Mouse (Mus musculus) E14TG2a.4 (cell line): ENCODE results near the gene Npr1.

Experiments
- H3K27me3 ChIP-seq: 2 replicates; pipeline ENCODE4 v1.6.1; 2014; ENCODE audit warnings: low read length, control low read depth; ENCODE audit not compliant: insufficient read depth
- H3K36me3 ChIP-seq: 2 replicates; pipeline ENCODE4 v1.6.1; 2014; ENCODE audit warnings: low read length, control low read depth; ENCODE audit not compliant: insufficient read depth
- H3K4me1 ChIP-seq: replicated peaks from 2 replicates; pipeline ENCODE4 v1.6.1; 2014; ENCODE audit warnings: low read depth, low read length, control low read depth
- H3K4me3 ChIP-seq: replicated peaks from 2 replicates; pipeline ENCODE4 v1.5.1; 2014; ENCODE audit warnings: mild to moderate bottlenecking, low read length
- H3K9me3 ChIP-seq: 2 replicates; pipeline ENCODE4 v1.6.1; 2014; ENCODE audit warnings: low read length, control low read depth
- CTCF ChIP-seq: conservative IDR thresholded peaks from 2 replicates; pipeline ENCODE4 v1.5.1; 2014; ENCODE audit warnings: low read length
- NANOG ChIP-seq: IDR thresholded peaks from 2 replicates; pipeline ENCODE4 v1.6.1; 2014; ENCODE audit warnings: borderline replicate concordance, low read length, mixed read lengths
- POU5F1 ChIP-seq: IDR thresholded peaks from 2 replicates; pipeline ENCODE4 v1.6.1; 2014; ENCODE audit warnings: low read length, borderline replicate concordance

Npr1 gene

DNA sequence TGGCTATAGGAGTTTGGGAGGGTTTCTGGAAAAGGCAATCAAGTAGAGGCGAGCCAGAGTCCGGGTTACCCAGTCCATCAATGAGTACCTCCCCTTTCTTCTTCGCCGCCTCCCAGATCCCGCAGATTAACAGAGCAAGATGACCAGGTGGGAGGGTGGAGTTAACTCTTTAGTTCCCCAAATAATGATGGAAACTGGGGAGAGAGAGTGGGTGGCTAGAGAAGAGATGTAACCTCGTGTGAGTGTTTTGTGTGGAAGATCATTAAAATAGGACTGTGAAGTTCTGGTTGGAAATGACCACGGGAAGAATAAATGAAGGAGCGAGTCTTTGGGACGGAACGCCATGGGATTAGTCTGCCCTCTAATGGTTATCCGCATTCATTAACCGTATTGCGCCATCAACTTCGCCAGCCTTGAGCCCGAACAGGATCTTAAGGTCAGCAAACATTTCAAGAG lies 673 bp upstream of the Npr1 start:
- peaks cover 57% of the 10 kb centered on the region for H3K27me3 ChIP-seq
- no peaks in the 10 kb centered on the region for H3K9me3 ChIP-seq
- H3K4me1 ChIP-seq = peaks cover 21% of the 10 kb centered on the region
- TF ChIP-seq NANOG = no peak
- peak; percentile 60 for TF ChIP-seq CTCF
- H3K36me3 ChIP-seq = no peaks in the 10 kb centered on the region
- peak overlapping the region; percentile 85 for H3K4me3 ChIP-seq

DNA sequence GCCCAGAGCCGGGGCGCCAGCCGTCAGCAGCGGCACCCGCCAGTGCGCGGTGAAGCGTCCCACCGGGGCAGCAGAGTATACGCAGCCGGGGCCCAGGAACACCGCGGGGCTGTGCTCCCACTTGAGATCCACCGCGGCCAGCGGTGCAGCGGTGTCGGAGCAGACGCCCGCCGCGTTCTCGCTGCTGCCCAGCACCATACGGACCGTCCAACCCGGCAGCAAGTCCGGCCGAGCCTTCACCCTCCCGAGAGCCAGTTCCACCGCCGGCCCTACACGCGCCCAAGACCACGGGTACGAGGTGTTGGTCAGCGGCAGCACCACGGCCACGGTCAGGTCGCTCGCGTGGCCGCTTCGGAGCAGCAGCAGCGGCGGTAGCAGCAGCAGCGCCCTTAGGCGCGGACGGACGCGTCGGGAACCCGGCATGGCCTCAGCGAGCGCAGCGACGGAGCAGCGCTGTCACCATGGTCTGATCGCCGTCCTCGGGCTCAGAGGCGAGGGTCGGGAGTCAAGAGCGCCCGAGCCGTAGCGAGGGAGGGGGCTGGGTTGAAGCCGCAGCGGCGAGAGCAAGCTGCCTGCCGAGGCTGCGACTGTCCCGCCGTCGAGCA lies 483 bp downstream of the Npr1 start:
- TF ChIP-seq POU5F1 = no peak
- no peak for TF ChIP-seq CTCF
- TF ChIP-seq NANOG = no peak
- peaks cover 62% of the 10 kb centered on the region for H3K27me3 ChIP-seq
- H3K36me3 ChIP-seq = no peaks in the 10 kb centered on the region
- H3K4me3 ChIP-seq = peak overlapping the region; percentile 85
- peaks cover 21% of the 10 kb centered on the region for H3K4me1 ChIP-seq
- no peaks in the 10 kb centered on the region for H3K9me3 ChIP-seq

DNA sequence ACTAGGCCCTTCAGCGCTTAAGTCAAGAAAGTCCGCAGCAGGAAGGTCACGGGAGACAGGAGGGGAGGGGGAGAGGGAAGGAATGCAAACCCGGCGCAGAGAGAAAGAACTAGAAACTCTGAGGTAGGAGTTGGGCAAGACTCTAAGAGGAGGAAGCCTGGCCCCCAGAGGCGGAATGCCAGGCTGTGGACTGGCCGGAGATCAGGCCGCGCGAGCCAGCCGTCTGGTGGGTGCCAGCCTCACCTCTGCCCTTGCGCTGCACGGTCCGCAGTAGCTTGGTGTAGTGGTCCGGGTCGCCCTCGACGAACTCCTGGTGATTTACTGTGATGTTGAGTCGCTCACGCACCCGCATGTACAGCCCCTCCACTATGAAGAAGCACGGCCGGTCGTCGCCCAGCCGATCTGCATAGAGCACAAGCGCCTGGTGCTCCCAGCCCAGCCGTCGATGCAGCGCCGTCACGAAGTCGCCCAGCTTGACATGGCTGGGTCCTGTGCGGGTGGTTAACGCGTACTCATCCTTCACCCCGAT lies 1.1 kb downstream of the Npr1 start:
- H3K4me1 ChIP-seq = peaks cover 25% of the 10 kb centered on the region
- no peaks in the 10 kb centered on the region for H3K36me3 ChIP-seq
- TF ChIP-seq NANOG (no peak), POU5F1 (no peak), CTCF (no peak)
- peak overlapping the region; percentile 85 for H3K4me3 ChIP-seq
- peaks cover 62% of the 10 kb centered on the region for H3K27me3 ChIP-seq
- H3K9me3 ChIP-seq = no peaks in the 10 kb centered on the region

DNA sequence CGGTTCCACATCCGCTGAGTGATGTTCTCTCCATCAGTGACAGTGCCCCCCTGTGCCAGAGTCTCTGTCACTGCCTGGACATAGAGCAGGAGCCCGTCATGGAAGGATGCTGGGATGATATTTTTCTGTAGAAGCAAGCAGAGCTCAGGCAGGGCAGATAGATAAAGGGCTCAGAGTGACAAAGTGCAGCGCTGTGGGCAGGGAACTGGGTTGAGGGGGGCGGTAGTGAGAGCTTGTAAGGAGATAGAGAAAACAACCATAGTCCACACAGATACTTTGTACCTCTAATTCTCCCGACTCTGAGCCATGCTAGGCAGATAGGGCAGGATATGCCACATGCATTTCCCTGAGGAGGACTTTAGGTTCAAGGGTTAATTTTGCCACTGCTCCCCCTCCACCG lies 3.1 kb downstream of the Npr1 start:
- H3K4me3 ChIP-seq = no peak overlapping the region
- H3K9me3 ChIP-seq = no peaks in the 10 kb centered on the region
- H3K4me1 ChIP-seq = peaks cover 36% of the 10 kb centered on the region
- TF ChIP-seq CTCF = no peak
- TF ChIP-seq NANOG = no peak
- TF ChIP-seq POU5F1 = no peak
- peaks cover 5% of the 10 kb centered on the region; the same call in 1 of the 2 replicates for H3K36me3 ChIP-seq
- peaks cover 58% of the 10 kb centered on the region for H3K27me3 ChIP-seq

DNA sequence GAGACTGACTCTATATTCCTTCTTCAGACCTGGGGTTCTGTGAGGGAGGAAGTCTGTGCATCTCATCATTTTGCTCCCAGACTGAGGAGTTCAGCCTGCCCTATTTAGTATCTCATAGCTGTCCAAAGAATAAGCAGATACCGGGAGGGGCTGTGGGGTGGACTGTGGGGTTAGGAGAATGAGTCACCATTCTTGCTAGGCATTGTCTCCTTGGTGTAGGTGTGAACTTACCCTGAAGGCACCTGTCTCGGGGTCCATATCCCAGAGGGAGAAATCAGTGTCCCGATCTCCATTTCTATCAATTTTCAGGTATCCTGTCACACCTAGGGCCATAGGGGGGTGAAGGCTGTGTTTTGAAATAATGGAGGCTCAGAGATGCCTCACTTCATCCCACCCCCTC lies 3.7 kb downstream of the Npr1 start:
- peaks cover 57% of the 10 kb centered on the region for H3K27me3 ChIP-seq
- H3K4me1 ChIP-seq = peaks cover 39% of the 10 kb centered on the region
- no peaks in the 10 kb centered on the region for H3K9me3 ChIP-seq
- H3K4me3 ChIP-seq = no peak overlapping the region
- peaks cover 11% of the 10 kb centered on the region for H3K36me3 ChIP-seq
- TF ChIP-seq NANOG (no peak), POU5F1 (no peak), CTCF (no peak)

DNA sequence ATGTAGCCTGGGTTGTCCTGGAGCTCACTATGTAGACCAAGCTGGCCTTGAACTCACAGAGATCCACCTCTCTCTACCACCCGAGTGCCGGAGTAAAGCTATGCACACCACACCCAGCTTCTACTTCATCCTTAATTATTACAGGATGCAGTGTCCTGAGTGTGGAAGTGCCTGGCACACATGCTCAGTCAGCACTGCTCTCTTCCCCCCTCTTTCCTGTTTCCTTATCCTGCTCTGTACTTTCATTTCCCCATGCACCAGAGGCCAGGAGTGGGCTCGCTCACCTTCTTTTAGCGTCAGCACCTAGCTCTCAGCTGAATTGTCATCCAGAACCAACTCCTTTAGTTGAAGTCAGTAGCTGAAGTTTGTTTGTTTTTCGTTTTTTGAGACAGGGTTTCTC lies 5.4 kb downstream of the Npr1 start:
- H3K4me3 ChIP-seq = no peak overlapping the region
- TF ChIP-seq CTCF (no peak), POU5F1 (no peak), NANOG (no peak)
- H3K27me3 ChIP-seq = peaks cover 45% of the 10 kb centered on the region
- no peaks in the 10 kb centered on the region for H3K9me3 ChIP-seq
- peaks cover 19% of the 10 kb centered on the region for H3K36me3 ChIP-seq
- peaks cover 48% of the 10 kb centered on the region for H3K4me1 ChIP-seq

DNA sequence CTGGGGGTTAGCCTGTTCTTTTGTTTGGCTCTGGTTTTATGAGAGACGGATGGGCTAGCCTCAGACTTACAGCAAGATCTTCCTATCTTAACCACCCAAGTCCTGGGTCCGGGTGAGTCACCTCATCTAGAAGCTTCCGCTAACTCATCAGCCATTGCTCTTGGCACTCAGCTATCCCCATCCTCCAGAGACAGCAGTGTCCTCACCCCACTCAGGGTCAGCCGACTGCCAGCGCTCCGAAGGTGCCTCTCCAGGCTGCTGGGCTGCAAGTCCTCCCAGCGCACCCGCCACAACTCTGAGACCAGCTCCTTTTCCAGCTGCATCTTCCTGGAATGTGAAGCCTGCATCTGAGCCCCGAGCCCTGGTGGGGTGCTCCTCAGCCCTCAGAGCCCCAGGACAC lies 5.9 kb downstream of the Npr1 start:
- no peak for TF ChIP-seq POU5F1
- TF ChIP-seq NANOG = no peak
- no peak for TF ChIP-seq CTCF

DNA sequence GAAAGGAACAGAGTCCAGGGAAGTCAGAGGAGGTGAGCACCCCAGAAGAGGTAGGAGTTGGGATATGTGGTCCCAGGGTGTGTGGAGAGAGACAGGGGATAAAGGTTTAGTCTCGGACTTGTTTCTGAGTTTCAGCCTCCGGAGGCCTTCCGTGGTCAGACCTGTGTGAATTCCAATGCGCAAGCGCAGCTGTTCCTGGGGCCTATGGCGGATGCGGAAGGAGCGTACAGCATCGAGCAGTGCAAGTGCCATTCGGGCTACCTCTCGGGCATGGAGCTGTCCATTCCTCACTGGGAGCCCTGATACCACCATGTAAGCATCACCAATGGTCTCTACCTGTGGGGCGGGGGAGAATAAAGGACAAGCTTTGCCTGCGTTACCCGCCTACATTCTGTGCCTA lies 10.7 kb downstream of the Npr1 start:
- H3K9me3 ChIP-seq = no peaks in the 10 kb centered on the region
- TF ChIP-seq NANOG = no peak
- H3K4me3 ChIP-seq = peak overlapping the region; percentile 75
- H3K27me3 ChIP-seq = no peaks in the 10 kb centered on the region; the same call in 1 of the 2 replicates
- H3K4me1 ChIP-seq = peaks cover 83% of the 10 kb centered on the region
- peaks cover 20% of the 10 kb centered on the region for H3K36me3 ChIP-seq

More for the DNA sequence above, 5.9 kb downstream of the Npr1 start:
- peaks cover 51% of the 10 kb centered on the region for H3K4me1 ChIP-seq
- peaks cover 19% of the 10 kb centered on the region for H3K36me3 ChIP-seq
- peaks cover 39% of the 10 kb centered on the region for H3K27me3 ChIP-seq
- H3K9me3 ChIP-seq = no peaks in the 10 kb centered on the region
- H3K4me3 ChIP-seq = no peak overlapping the region
